Mouse (Mus musculus): ENCODE measurements around the gene Gpx1. TPM values are rescaled to one million over a fixed set of nuclear protein-coding genes. Genes with fewer than 3 reads are reported as not detected.

Gene Gpx1
- polyA plus RNA-seq, 1 experiment from 2014 or later = 2,990 TPM

Other genes starting within 250 kb of the Gpx1 start
- 159 and 167 TPM in 2 replicates for gene Apeh, start 244.3 kb upstream of the Gpx1 start, polyA plus RNA-seq (2014; fragmentation: Nextera tagmentation; extraction: Ambion mirVana)
- gene Bsn, start 148.5 kb upstream of the Gpx1 start, polyA plus RNA-seq (2014; fragmentation: Nextera tagmentation; extraction: Ambion mirVana) = 5.2 and 5.7 TPM in 2 replicates
- 41.1 and 41.5 TPM in 2 replicates for gene Dag1, start 74.9 kb upstream of the Gpx1 start, polyA plus RNA-seq (2014; fragmentation: Nextera tagmentation; extraction: Ambion mirVana)
- gene Nicn1, start 48.5 kb upstream of the Gpx1 start, polyA plus RNA-seq (2014; fragmentation: Nextera tagmentation; extraction: Ambion mirVana) = 11.3 and 13.9 TPM in 2 replicates
- 16.0 and 16.5 TPM in 2 replicates for gene Amt, start 42.0 kb upstream of the Gpx1 start, polyA plus RNA-seq (2014; fragmentation: Nextera tagmentation; extraction: Ambion mirVana)
- 254 and 264 TPM in 2 replicates for gene Rhoa, start 32.8 kb upstream of the Gpx1 start, polyA plus RNA-seq (2014; fragmentation: Nextera tagmentation; extraction: Ambion mirVana)
- gene Tcta, start 32.7 kb upstream of the Gpx1 start, polyA plus RNA-seq (2014; fragmentation: Nextera tagmentation; extraction: Ambion mirVana) = 14.9 and 16.1 TPM in 2 replicates
- gene Usp4, start 8.9 kb downstream of the Gpx1 start, polyA plus RNA-seq (2014; fragmentation: Nextera tagmentation; extraction: Ambion mirVana) = 114 and 122 TPM in 2 replicates
- gene 1700102P08Rik, start 53.9 kb downstream of the Gpx1 start, polyA plus RNA-seq (2014; fragmentation: Nextera tagmentation; extraction: Ambion mirVana) = 0.81 and 1.3 TPM in 2 replicates
- gene Ccdc36, start 89.6 kb downstream of the Gpx1 start, polyA plus RNA-seq (2014; fragmentation: Nextera tagmentation; extraction: Ambion mirVana) = 0.82 and 0.88 TPM in 2 replicates
- gene BC048562, start 97.6 kb downstream of the Gpx1 start, polyA plus RNA-seq (2014; fragmentation: Nextera tagmentation; extraction: Ambion mirVana) = not detected in 2 replicates
- gene Ccdc71, start 121.6 kb downstream of the Gpx1 start, polyA plus RNA-seq (2014; fragmentation: Nextera tagmentation; extraction: Ambion mirVana) = 48.6 and 51.1 TPM in 2 replicates
- gene Klhdc8b, start 122.7 kb downstream of the Gpx1 start, polyA plus RNA-seq (2014; fragmentation: Nextera tagmentation; extraction: Ambion mirVana) = 24.2 and 26.8 TPM in 2 replicates
- 14.8 and 18.7 TPM in 2 replicates for gene Lamb2, start 140.8 kb downstream of the Gpx1 start, polyA plus RNA-seq (2014; fragmentation: Nextera tagmentation; extraction: Ambion mirVana)
- gene Usp19, start 151.7 kb downstream of the Gpx1 start, polyA plus RNA-seq (2014; fragmentation: Nextera tagmentation; extraction: Ambion mirVana) = 57.5 and 66.8 TPM in 2 replicates
- gene Qars, start 168.8 kb downstream of the Gpx1 start, polyA plus RNA-seq (2014; fragmentation: Nextera tagmentation; extraction: Ambion mirVana) = 120 and 122 TPM in 2 replicates
- gene Qrich1, start 177.9 kb downstream of the Gpx1 start, polyA plus RNA-seq (2014; fragmentation: Nextera tagmentation; extraction: Ambion mirVana) = 106 and 116 TPM in 2 replicates
- gene Impdh2, start 221.4 kb downstream of the Gpx1 start, polyA plus RNA-seq (2014; fragmentation: Nextera tagmentation; extraction: Ambion mirVana) = 285 and 298 TPM in 2 replicates
- 45.9 and 46.2 TPM in 2 replicates for gene Ndufaf3, start 228.5 kb downstream of the Gpx1 start, polyA plus RNA-seq (2014; fragmentation: Nextera tagmentation; extraction: Ambion mirVana)
- 102 and 106 TPM in 2 replicates for gene Dalrd3, start 231.0 kb downstream of the Gpx1 start, polyA plus RNA-seq (2014; fragmentation: Nextera tagmentation; extraction: Ambion mirVana)
- 51.8 and 54.0 TPM in 2 replicates for gene Wdr6, start 239.8 kb downstream of the Gpx1 start, polyA plus RNA-seq (2014; fragmentation: Nextera tagmentation; extraction: Ambion mirVana)